9 mouse cellular contexts compared by ENCODE assay signal in the genomic region with DNA sequence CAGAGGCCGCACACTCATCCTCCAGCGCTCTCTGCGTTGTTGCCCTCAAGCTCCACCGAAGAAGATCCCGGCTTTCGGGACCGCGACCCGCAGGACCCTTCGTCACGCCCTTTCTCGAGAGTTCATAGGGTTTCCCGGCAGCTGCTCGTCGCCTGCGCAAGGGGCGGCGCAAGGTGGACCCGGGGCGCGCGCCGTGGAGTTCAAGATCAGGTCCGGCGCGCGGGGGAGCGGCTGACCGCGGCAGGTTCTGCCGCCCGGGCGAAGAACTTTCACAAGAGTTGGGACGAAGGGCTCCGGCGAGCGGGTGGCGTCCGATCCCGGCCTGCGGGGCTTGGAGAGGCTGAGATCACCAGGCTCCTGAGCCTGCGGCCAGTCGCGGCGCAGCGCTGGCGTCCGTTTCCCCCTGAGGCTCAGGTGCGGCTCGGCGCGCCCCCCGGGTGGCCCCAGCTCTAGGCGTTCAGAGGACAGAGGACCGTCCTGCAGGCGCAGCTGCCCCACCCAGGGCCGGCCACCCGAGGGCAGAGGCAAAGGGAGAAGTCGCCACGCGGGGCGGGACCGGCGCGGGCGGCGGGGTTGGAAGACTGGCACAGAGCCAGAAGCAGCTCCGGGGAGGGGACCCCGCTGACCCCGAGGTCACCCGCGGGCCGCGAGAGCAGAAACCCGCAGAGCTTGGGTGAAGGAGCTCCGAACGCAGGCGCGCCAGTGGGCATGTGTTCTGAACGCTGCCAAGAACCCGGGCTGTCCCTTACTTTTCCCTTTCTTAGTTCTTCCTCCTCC. TPM values are rescaled to one million over a fixed set of nuclear protein-coding genes. Genes with fewer than 3 reads are reported as not detected.
DNase-seq lines count a peak whose midpoint lies in the region; ATAC-seq and TF ChIP-seq lines count a peak whose summit lies in the region.
"Had no signal": no experiment of that assay in that cellular context is flagged by ENCODE, and none has a peak within 500 bp of the region (broad histone marks: within the 10 kb centered on the region; RNA-seq: fewer than 3 reads in every experiment).

A gene (minus strand): TSS at position 719 of the 777 bp plus-strand sequence.

- ATAC-seq in lung, embryonic 14.5 days (ENCODE audit: insufficient read depth), result peak; percentile 80

- peak within 1 kb of the TSS; percentile 95 for H3K4me2 ChIP-seq in lung, embryonic 14.5 days

- peak; percentile 17 to 27 for DNase-seq in layer of hippocampus, postnatal 10 days (ENCODE audit: low spot score in 2 of 2)
- no peak for DNase-seq in layer of hippocampus, postnatal 36 days
- DNase-seq in embryo, embryonic 11.5 days (ENCODE audit: low read depth, low spot score), result peak; percentile 19
- DNase-seq in heart, adult 9 months (ENCODE audit: low spot score in 2 of 2), result peak; percentile 40 to 43
- DNase-seq in kidney, adult 8-10 months, result peak; percentile 7 to 11
- peak; percentile 65 for DNase-seq in lung, embryonic 14.5 days
- DNase-seq in urinary bladder, postnatal 14 days (ENCODE audit: low spot score), result peak; percentile 77

- H3K9ac ChIP-seq in lung, embryonic 14.5 days, result peak within 1 kb of the TSS; percentile 79

- under 1% methylated on average over 77 of the region's 81 CpGs for WGBS in lung, embryonic 14.5 days
- under 1% methylated on average over 81 of the region's 81 CpGs for WGBS in olfactory bulb, adult 2 months

- H3K4me3 ChIP-seq in lung, embryonic 14.5 days (ENCODE audit: low read depth, low read length), result peak within 1 kb of the TSS; percentile 78
- peak within 1 kb of the TSS; percentile 55 for H3K4me3 ChIP-seq in olfactory bulb, adult 2 months (ENCODE audit: insufficient read depth, low read depth, low read length)

- TF ChIP-seq CTCF in lung, embryonic 14.5 days (IDR thresholded peaks at IDR 0.05; ENCODE audit: low read depth), result no peak
- no peak for TF ChIP-seq CTCF in olfactory bulb, adult 2 months (IDR thresholded peaks at IDR 0.05; ENCODE audit: insufficient read depth, low read depth, low read length)

- no peaks in the 10 kb centered on the region for H3K9me3 ChIP-seq in lung, embryonic 14.5 days (ENCODE audit: low read depth, low read length)

- no peaks in the 10 kb centered on the region for H3K36me3 ChIP-seq in lung, embryonic 14.5 days (ENCODE audit: insufficient read depth)

- H3K4me1 ChIP-seq in lung, embryonic 14.5 days (ENCODE audit: insufficient read depth), result no peaks in the 10 kb centered on the region
- peaks cover 9% of the 10 kb centered on the region for H3K4me1 ChIP-seq in olfactory bulb, adult 2 months (ENCODE audit: control insufficient read depth, insufficient read depth, low read length)

- TF ChIP-seq POLR2A in olfactory bulb, adult 2 months (IDR thresholded peaks at IDR 0.05; ENCODE audit: insufficient read depth, low read depth, low read length), result no peak

- peak within 1 kb of the TSS; percentile 65 for H3K27ac ChIP-seq in lung, embryonic 14.5 days (ENCODE audit: low read depth)
- no peak within 1 kb of the TSS for H3K27ac ChIP-seq in olfactory bulb, adult 2 months (ENCODE audit: insufficient read depth, low read depth, low read length)

- H3K27me3 ChIP-seq in lung, embryonic 14.5 days (ENCODE audit: insufficient read depth, low read length), result no peaks in the 10 kb centered on the region; the same call in 1 of the 2 replicates

RNA-seq across cellular contexts. Expression of the gene that starts here (rescaled TPM):
- total RNA-seq in layer of hippocampus, postnatal 10 days (2021), result 1 to 10 TPM; 1.6 to 1.8 TPM
- under 1 TPM; 0.77 to 0.91 TPM for total RNA-seq in layer of hippocampus, postnatal 36 days (2021)
- 22.9 and 26.2 TPM in 2 replicates for polyA plus RNA-seq in lung, embryonic 14.5 days (2014; fragmentation: Nextera tagmentation; extraction: Ambion mirVana)
- polyA plus RNA-seq in olfactory bulb, adult 2 months (2012; ENCODE audit: insufficient read depth, insufficient read length, low replicate concordance, missing spikeins), result not detected in 2 replicates
- total RNA-seq: MEL had no signal

Comparison
In these comparisons a context has a peak if more than half of its experiments do, and no peak if none do; other contexts are left out.
1. RNA of the gene that starts here (polyA plus RNA-seq): 22.9 to 26.2 TPM in lung, embryonic 14.5 days; not detected in olfactory bulb, adult 2 months; every median in the first group is over 10 times any median in the second.
2. DNase-seq: peak in layer of hippocampus, postnatal 10 days (2 of 2), embryo, embryonic 11.5 days (single experiment), heart, adult 9 months (2 of 2), kidney, adult 8-10 months (2 of 2), lung, embryonic 14.5 days (single experiment) and urinary bladder, postnatal 14 days (single experiment); none in layer of hippocampus, postnatal 36 days (0 of 2).